Mouse (Mus musculus) CH12.LX (cell line): ENCODE data around the gene Gm45717.

Source experiments
- CTCF ChIP-seq, 2 experiments: IDR thresholded peaks in 1 of 2; conservative IDR thresholded peaks in 1 of 2; 2 replicates each; pipeline ENCODE4 v1.5.1; 2011 to 2012; ENCODE audit warnings: low read depth in 2 of 2, low read length in 2 of 2, improper control_type of control experiment in 1 of 2, inconsistent platforms in 1 of 2, mild to moderate bottlenecking in 1 of 2, moderate library complexity in 1 of 2
- ELF1 ChIP-seq: IDR thresholded peaks from 2 replicates; pipeline ENCODE4 v1.6.1; 2014; ENCODE audit warnings: low read depth, mild to moderate bottlenecking, inconsistent platforms, low read length, improper control_type of control experiment
- HCFC1 ChIP-seq: IDR thresholded peaks from 2 replicates; pipeline ENCODE4 v1.6.1; 2012; ENCODE audit warnings: low read depth, mild to moderate bottlenecking, inconsistent platforms, low read length, improper control_type of control experiment
- JUND ChIP-seq: conservative IDR thresholded peaks from 2 replicates; pipeline ENCODE4 v1.6.1; 2011; ENCODE audit warnings: low read depth, low read length, improper control_type of control experiment
- MAFK ChIP-seq: IDR thresholded peaks from 2 replicates; pipeline ENCODE4 v1.6.1; 2011; ENCODE audit warnings: low read length, improper control_type of control experiment; ENCODE audit not compliant: insufficient replicate concordance
- MAZ ChIP-seq: IDR thresholded peaks from 2 replicates; pipeline ENCODE4 v1.6.1; 2012; ENCODE audit warnings: low read depth, mild to moderate bottlenecking, inconsistent platforms, low read length, improper control_type of control experiment, moderate library complexity
- MEF2A ChIP-seq: IDR thresholded peaks from 2 replicates; pipeline ENCODE4 v1.6.1; 2014; ENCODE audit warnings: low read depth, mild to moderate bottlenecking, inconsistent platforms, low read length, improper control_type of control experiment, borderline replicate concordance
- POLR2A ChIP-seq: IDR thresholded peaks from 2 replicates; pipeline ENCODE4 v1.6.1; 2011; ENCODE audit warnings: low read depth, mild to moderate bottlenecking, improper control_type of control experiment, low read length
- POLR2AphosphoS2 ChIP-seq: IDR thresholded peaks from 2 replicates; pipeline ENCODE4 v1.6.1; 2011; ENCODE audit warnings: low read depth, low read length, improper control_type of control experiment
- RCOR1 ChIP-seq: conservative IDR thresholded peaks from 2 replicates; pipeline ENCODE4 v1.6.1; 2012; ENCODE audit warnings: low read depth, mild to moderate bottlenecking, inconsistent platforms, low read length, improper control_type of control experiment
- ZC3H11A ChIP-seq: IDR thresholded peaks from 2 replicates; pipeline ENCODE4 v1.6.1; 2012; ENCODE audit warnings: low read depth, mild to moderate bottlenecking, inconsistent platforms, low read length, improper control_type of control experiment
- ZKSCAN1 ChIP-seq: IDR thresholded peaks from 2 replicates; pipeline ENCODE4 v1.6.1; 2012; ENCODE audit warnings: low read depth, inconsistent platforms, low read length, improper control_type of control experiment, borderline replicate concordance

GRCm38 (mm10) chr7:141003248-141004010, 47.7 kb upstream of the Gm45717 start:
- TF ChIP-seq ZC3H11A: no peak
- TF ChIP-seq ELF1: no peak
- TF ChIP-seq CTCF (conservative IDR thresholded peaks at IDR 0.05 in 1 of 2, IDR thresholded peaks at IDR 0.05 in 1 of 2; ENCODE audit: low read depth in 2 of 2, low read length in 2 of 2): no peak
- TF ChIP-seq MEF2A: no peak
- TF ChIP-seq RCOR1: no peak
- no peak for TF ChIP-seq MAZ
- TF ChIP-seq HCFC1: no peak
- no peak for TF ChIP-seq MAFK
- no peak for TF ChIP-seq POLR2A
- TF ChIP-seq JUND: no peak
- no peak for TF ChIP-seq POLR2AphosphoS2
- TF ChIP-seq ZKSCAN1: no peak
